Mouse (Mus musculus): Measurements from ENCODE around the gene Kif24.

DNA sequence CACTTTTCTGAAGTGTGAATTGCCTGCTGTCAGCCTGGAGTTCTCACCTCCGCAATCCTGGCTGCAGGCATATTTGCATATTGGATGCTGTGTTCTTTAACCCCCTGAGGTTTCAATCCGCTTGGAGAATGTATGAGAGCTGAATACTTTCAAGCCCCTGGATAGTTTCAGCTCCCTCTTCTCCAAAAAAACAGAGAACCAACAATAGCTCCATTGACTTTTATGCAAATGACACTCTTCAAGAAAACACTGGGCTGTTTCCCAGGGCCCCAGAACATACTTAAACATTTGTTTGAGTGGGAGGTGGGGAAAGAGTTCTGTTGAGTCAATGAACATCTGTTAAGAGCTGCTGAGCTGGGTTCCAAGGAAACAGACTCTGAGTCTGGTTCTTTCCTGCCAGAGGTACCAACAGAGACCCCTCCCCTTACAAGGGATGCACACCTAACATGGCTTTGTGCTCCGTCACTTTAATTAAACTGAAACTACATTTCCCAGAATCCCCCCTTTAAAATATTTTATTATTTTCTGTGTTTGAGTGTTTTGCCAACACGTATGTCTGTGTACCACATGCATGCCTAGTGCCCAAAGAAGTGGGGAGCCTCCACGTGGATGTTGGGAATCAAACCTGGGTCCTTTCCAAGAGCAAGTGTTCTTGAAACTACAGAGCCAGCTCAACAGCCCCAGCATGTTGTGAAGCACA lies 6.1 kb upstream of the Kif24 start:
- TF ChIP-seq CTCF (IDR thresholded peaks at IDR 0.05; ENCODE audit: extremely low read depth, insufficient read depth, insufficient read length, insufficient replicate concordance) (no peak), POLR2A (IDR thresholded peaks at IDR 0.05; ENCODE audit: low read depth, low read length) (no peak)

Data from spleen, adult 2 months (tissue).